Mouse (Mus musculus) heart, embryonic 16.5 days (tissue): ENCODE measurements at regions not wholly inside any gene's neighbourhood (a gene's known extent, or its start where the extent isn't known, plus 50 kb on each side); places are given as distances from the start of the nearest gene placed in this dataset.

Experiments used
- ATAC-seq: fragments of 200-750 bp; cut with Nextera tagmentation; replicated peaks from 2 replicates; pipeline ENCODE4 v1.8.0; 2017; ENCODE audit warnings: moderate number of reproducible peaks; ENCODE audit not compliant: insufficient read depth, low FRiP score; ENCODE audit errors: extremely low read depth
- H3K27ac ChIP-seq: fragments of 300-500 bp; sonication (generic); 2 replicates; pipeline ENCODE4 v1.5.1; 2014; ENCODE audit warnings: mild to moderate bottlenecking, low read length, control low read depth, moderate library complexity
- H3K27me3 ChIP-seq: fragments of 300-500 bp; sonication (generic); 2 replicates; pipeline ENCODE4 v1.6.1; 2014; ENCODE audit warnings: low read length, mixed read lengths; ENCODE audit not compliant: control insufficient read depth, insufficient read depth
- H3K36me3 ChIP-seq: fragments of 300-500 bp; sonication (generic); 2 replicates; pipeline ENCODE4 v1.6.1; 2014; ENCODE audit not compliant: control insufficient read depth, insufficient read depth
- H3K4me1 ChIP-seq: fragments of 300-500 bp; sonication (generic); 2 replicates; pipeline ENCODE4 v1.6.1; 2014; ENCODE audit warnings: low read length, mixed read lengths; ENCODE audit not compliant: control insufficient read depth, insufficient read depth
- H3K4me2 ChIP-seq: fragments of 300-500 bp; sonication (generic); 2 replicates; pipeline ENCODE4 v1.6.1; 2014; ENCODE audit warnings: low read depth, mild to moderate bottlenecking, control low read depth, low read length
- H3K4me3 ChIP-seq: fragments of 300-500 bp; sonication (generic); 2 replicates; pipeline ENCODE4 v1.5.1; 2014; ENCODE audit warnings: mild to moderate bottlenecking, control low read depth, low read length
- H3K9ac ChIP-seq: fragments of 300-500 bp; sonication (generic); 2 replicates; pipeline ENCODE4 v1.6.1; 2014; ENCODE audit warnings: low read length, control low read depth
- H3K9me3 ChIP-seq: fragments of 300-500 bp; sonication (generic); replicated peaks from 2 replicates; pipeline ENCODE4 v1.6.1; 2016; ENCODE audit warnings: low read length; ENCODE audit not compliant: control insufficient read depth
- WGBS: fragments of 180-500 bp; shearing (Covaris S2); extraction: QIAGEN DNeasy Blood & Tissue Kit; methylation state at CpG from one replicate; pipeline ENCODE4 v1.1.7; 2014; 5-methylcytosine and 5-hydroxymethylcytosine counted together

DNA sequence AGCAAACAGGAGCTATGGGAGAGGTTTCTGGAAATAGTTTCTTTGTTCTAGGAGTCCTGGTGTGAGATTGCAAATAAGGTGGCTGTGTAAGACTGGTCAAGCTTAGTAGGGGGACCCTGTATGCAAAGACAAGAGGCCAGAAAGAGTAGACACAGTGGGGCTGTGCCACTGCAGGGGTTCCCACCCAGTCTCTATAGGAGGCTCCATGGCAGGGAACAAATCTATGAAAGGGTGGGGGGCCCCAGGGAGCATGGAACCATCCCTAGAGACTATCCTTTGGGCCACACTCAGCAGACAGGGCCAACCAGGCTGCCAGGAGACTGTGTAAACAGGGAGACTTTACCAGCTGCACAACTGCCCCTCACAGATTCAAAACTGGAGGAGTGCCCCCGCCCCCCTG lies 222.6 kb upstream of the Mocs1 start:
- Histone ChIP-seq H3K27me3 (no peaks in the 10 kb centered on the region), H3K36me3 (no peaks in the 10 kb centered on the region), H3K9me3 (0 out of 2 replicates have a peak, but pooled peaks cover 3% of the 10 kb centered on the region), H3K4me3 (no peak overlapping the region), H3K9ac (no peak overlapping the region), H3K4me2 (no peak overlapping the region), H3K27ac (no peak overlapping the region), H3K4me1 (no peaks in the 10 kb centered on the region)
- WGBS, result 64% methylated on average over 1 of the region's 1 CpGs
- ATAC-seq, result no peak

DNA sequence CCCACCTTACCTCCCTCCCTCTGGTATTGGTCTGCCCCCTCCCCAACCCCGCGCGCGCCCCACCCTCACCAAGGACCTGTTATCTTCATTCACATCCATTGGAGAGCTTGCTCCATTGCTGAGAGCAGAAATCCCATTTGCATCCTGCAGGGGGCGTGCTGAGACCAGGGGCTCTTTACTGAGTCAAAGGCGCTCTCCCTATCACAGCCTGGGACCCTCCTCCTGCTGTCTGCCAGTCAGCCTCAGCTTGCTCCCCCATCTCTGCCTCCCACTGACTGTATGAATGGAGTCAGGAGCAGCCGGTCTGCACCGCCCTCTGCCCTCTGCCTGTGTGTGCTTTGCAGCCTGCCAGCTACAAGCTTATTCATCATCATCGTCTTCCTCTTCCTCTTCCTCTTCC lies 221.5 kb upstream of the Mocs1 start:
- no peaks in the 10 kb centered on the region for H3K27me3 ChIP-seq
- WGBS, result 42% methylated on average over 9 of the region's 9 CpGs
- no peak for ATAC-seq
- H3K9ac ChIP-seq, result no peak overlapping the region
- 0 out of 2 replicates have a peak, but pooled peaks cover 3% of the 10 kb centered on the region for H3K9me3 ChIP-seq
- no peaks in the 10 kb centered on the region for H3K36me3 ChIP-seq
- no peak overlapping the region for H3K4me3 ChIP-seq
- no peaks in the 10 kb centered on the region for H3K4me1 ChIP-seq
- no peak overlapping the region for H3K4me2 ChIP-seq
- no peak overlapping the region for H3K27ac ChIP-seq

DNA sequence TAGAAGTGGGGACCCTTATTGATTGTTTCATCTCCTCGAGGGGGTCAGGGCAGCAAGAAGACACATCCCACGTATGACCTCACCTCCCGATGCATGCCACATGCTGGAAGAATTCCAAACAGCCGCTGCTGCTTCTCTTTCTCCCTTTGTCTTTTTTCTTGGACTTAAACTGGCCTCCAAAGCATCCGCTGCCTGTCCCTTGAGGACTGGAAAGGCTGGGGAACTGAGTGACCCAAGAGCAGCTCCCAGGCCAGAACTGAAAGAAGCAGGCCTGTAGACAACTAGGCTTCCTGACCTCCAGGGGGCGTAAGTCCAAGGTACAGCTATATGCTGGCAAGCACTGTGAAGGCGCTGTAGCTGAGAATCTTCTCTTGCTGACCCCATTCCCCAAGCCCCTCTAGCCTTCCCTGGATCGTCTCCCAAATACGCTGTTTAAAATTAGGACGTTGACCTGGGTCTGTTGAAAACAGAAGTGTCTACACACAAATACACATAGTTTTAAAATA lies 219.8 kb upstream of the Mocs1 start:
- Histone ChIP-seq H3K27ac (no peak overlapping the region), H3K4me2 (no peak overlapping the region), H3K36me3 (no peaks in the 10 kb centered on the region), H3K4me3 (no peak overlapping the region), H3K4me1 (no peaks in the 10 kb centered on the region), H3K9ac (no peak overlapping the region), H3K27me3 (no peaks in the 10 kb centered on the region), H3K9me3 (0 out of 2 replicates have a peak, but pooled peaks cover 2% of the 10 kb centered on the region)
- WGBS, result 66% methylated on average over 10 of the region's 10 CpGs
- no peak for ATAC-seq

DNA sequence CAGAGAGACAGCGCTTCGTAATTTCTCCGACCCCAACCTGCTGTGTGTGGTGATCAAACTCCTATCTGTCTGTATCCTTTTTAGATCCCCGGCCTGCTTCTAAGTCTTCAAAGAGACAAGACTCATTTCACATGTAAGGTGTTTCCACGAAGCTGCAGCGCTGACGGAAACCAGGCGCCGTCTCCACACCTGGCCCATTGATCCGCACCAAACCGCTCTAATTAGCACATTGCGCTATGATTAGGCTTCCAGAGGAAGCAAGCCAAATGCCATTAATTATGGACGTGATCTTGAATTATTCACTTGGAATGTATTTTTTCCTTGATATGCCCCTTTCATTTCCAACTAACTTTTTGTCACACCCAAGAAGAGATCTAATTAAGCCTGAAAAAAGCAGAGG lies 215.2 kb upstream of the Mocs1 start:
- no peak for ATAC-seq
- Histone ChIP-seq H3K4me1 (no peaks in the 10 kb centered on the region), H3K27me3 (no peaks in the 10 kb centered on the region), H3K36me3 (no peaks in the 10 kb centered on the region), H3K9ac (no peak overlapping the region), H3K9me3 (no peaks in the 10 kb centered on the region), H3K4me2 (no peak overlapping the region), H3K27ac (no peak overlapping the region), H3K4me3 (no peak overlapping the region)
- 88% methylated on average over 13 of the region's 13 CpGs for WGBS

DNA sequence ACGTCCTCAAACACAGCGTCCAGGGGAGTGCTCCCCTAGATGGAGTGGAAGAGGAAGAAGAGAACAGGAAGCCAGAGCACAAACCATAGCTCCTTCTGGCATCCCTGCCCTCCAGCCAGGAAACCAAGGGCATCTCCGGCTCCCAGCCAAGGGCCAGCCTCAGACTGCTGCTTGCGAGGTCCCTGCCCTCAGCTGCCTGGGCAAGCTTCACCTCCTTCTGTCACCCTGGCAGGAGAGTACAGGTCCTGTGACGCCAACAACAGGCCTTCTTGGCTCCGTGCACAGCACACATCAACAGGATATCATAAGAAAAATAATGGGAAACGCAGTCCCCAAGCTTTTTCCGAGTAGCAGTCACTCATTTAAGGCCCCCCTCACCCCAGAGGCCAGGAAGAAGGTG lies 212.9 kb upstream of the Mocs1 start:
- WGBS, result 61% methylated on average over 8 of the region's 8 CpGs
- no peaks in the 10 kb centered on the region for H3K4me1 ChIP-seq
- H3K4me3 ChIP-seq, result no peak overlapping the region
- no peak overlapping the region for H3K9ac ChIP-seq
- no peak overlapping the region for H3K4me2 ChIP-seq
- H3K36me3 ChIP-seq, result no peaks in the 10 kb centered on the region
- no peaks in the 10 kb centered on the region for H3K27me3 ChIP-seq
- peak; percentile 58 for ATAC-seq
- H3K9me3 ChIP-seq, result no peaks in the 10 kb centered on the region; the same call in 1 of the 2 replicates
- H3K27ac ChIP-seq, result no peak overlapping the region

DNA sequence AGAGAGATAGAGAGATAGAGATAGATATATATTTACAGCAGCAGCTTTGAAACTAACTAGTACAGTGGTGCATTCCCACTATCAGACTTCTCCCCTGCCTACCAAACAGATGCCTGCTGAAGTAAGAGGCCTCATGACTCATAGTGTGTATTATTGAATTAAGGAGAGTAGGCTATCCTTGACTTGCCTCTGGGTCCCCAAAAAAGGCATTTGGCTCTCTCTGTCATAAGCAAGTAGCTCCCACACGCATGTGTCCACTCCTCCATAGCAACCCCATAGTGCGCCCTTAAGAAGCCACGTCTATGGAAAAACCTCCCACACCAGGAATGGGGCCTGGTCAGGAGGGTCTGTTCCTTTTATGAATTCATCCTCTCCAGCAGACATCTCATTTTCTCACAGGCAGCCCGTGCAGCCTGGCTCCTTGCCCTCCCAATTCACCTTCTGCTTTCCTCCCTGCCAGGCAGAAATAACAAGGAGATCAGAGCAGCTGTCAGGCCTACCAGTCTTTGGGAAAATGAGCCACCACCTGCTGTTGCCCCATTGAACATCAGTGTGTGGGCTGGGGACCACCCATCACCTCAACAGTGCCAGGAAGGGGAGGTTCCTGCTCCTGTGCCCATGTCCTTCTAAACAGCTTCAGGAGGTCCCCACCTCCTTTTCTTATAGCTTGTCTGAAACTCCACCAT lies 208.5 kb upstream of the Mocs1 start:
- Histone ChIP-seq H3K27me3 (no peaks in the 10 kb centered on the region), H3K4me1 (no peaks in the 10 kb centered on the region), H3K9me3 (no peaks in the 10 kb centered on the region; the same call in 1 of the 2 replicates), H3K4me2 (no peak overlapping the region), H3K36me3 (no peaks in the 10 kb centered on the region), H3K9ac (no peak overlapping the region), H3K4me3 (no peak overlapping the region), H3K27ac (no peak overlapping the region)
- 73% methylated on average over 4 of the region's 4 CpGs for WGBS
- ATAC-seq, result no peak

DNA sequence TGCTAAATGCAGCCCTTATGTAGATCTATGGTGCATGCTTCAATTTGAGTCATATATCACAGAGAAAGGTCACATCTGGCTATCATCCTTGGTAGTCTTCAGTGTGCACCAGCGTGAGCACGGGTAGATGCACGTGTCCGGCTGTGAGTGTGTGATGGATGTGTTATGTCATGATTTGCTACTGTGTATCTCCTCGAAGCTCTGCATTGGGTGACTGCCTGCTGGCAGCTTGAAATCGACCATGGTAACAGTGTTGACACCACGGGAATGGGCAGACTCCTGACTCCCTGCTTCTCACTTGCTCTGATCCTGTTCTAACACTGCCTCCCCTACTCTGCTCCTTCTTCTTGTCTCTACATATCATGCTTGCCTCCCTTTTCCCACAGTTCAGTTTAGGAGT lies 204.9 kb upstream of the Mocs1 start:
- no peaks in the 10 kb centered on the region; the same call in 1 of the 2 replicates for H3K9me3 ChIP-seq
- H3K36me3 ChIP-seq, result no peaks in the 10 kb centered on the region
- no peak overlapping the region for H3K27ac ChIP-seq
- no peak for ATAC-seq
- peaks cover 5% of the 10 kb centered on the region; the same call in 1 of the 2 replicates for H3K4me1 ChIP-seq
- H3K9ac ChIP-seq, result no peak overlapping the region
- H3K4me2 ChIP-seq, result no peak overlapping the region
- WGBS, result 69% methylated on average over 7 of the region's 7 CpGs
- no peaks in the 10 kb centered on the region for H3K27me3 ChIP-seq
- no peak overlapping the region for H3K4me3 ChIP-seq

DNA sequence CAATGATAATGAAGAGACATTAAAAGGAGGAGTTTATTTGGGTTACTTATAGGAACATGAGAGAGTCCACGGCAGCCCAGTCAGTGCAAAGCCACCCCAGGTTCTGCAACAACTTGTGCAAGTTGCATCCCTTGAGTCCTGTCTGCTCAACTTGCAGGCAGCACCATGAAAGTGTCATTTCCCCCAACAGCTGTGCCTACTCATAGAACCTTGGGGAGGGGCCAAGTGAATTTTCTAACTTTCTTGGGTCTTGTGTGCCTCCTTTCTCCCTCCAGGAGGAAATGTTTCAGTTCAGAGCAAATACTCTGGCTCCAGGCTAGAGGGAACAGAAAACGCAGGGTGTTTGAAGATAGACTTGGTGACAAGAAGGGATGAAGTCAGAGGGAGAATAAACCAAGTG lies 204.5 kb upstream of the Mocs1 start:
- no peak for ATAC-seq
- Histone ChIP-seq H3K36me3 (no peaks in the 10 kb centered on the region), H3K27ac (no peak overlapping the region), H3K4me3 (no peak overlapping the region), H3K9me3 (no peaks in the 10 kb centered on the region; the same call in 1 of the 2 replicates), H3K4me2 (no peak overlapping the region), H3K4me1 (peaks cover 5% of the 10 kb centered on the region; the same call in 1 of the 2 replicates), H3K27me3 (no peaks in the 10 kb centered on the region), H3K9ac (no peak overlapping the region)
- WGBS, result 63% methylated on average over 2 of the region's 2 CpGs

DNA sequence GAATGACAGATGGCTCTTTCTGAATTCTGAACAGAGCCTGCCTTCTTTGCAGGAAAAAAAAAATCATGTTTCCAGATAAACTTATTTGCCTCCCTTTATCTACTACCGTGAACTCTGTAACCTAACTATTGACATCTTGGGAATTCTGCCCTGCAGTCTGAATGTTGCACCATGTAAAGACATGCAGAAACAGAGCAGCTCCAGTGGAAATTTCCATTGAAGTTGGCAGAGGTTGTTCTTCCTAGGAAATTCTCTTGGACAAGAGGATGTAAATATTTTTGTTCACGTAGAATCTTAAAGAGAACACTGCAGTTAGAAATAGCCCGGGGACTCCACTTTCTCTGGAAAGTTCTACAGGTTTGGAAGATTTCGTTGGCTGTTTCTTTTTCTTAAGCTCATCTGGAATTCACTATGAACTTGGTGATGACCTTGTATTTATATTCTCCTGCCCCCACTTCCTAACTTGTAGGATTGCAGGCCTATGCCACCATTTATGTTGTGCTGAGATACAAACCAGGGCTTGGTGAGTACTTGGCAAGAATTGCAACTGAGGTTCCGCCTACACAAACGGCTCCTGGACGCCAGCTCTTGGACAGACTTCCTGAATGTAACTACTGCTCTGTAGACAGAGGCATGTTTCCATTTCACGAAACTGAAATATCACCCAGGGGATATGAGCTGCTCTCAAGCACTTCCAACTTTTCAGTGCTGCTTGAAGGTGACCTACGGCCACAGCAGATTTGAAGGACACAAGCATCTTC lies 202.7 kb upstream of the Mocs1 start:
- Histone ChIP-seq H3K4me2 (no peak overlapping the region), H3K36me3 (no peaks in the 10 kb centered on the region), H3K4me1 (peaks cover 7% of the 10 kb centered on the region), H3K27me3 (no peaks in the 10 kb centered on the region), H3K27ac (peak overlapping the region; percentile 58), H3K9me3 (no peaks in the 10 kb centered on the region; the same call in 1 of the 2 replicates), H3K4me3 (no peak overlapping the region), H3K9ac (no peak overlapping the region)
- WGBS, result 48% methylated on average over 9 of the region's 9 CpGs
- ATAC-seq, result peak; percentile 73
